Mouse (Mus musculus): ENCODE results near the gene Dcst1. TPM values are rescaled to one million over a fixed set of nuclear protein-coding genes. Genes with fewer than 3 reads are reported as not detected.
A peak's percentile ranks its signal among the peaks of the same experiment; 100 is the strongest.

The Dcst1 gene
- 1 to 10 TPM in 1 of 2 experiments, under 1 TPM in 1; 0.59 to 1.1 TPM for polyA plus RNA-seq (2017; shearing (Covaris generic))

- no peak for ATAC-seq
Measured at GRCm38 (mm10) chr3:89365153-89365485, at the start of gene Dcst1. Gene Dcst1 (minus strand): TSS chr3:89365253.

GRCm38 (mm10) chr3:89411490-89412393 is 46.7 kb upstream of the Dcst1 start, which contains the start of gene Flad1:
Gene Flad1 (minus strand): TSS chr3:89411870.
- peak; percentile 100 for ATAC-seq

DNA sequence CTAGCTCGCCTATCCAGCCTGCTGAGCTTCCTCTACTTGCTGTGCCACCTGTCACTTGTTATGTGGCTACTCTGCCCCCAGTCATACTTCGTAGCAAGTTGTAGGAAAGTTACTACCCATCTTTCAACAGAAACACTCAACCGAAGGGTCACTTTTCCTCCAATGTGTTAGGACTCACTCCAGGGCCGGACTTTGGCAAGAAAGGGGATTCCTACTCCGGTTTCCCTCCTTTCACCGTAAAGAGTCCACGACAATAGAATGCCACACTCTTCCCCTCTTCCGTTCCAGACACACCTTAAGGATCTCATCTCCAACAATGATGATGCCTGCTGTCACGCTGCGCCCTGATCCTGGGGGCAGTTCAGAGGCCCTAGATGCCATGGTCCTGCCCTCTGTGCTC is 45.8 kb upstream of the Dcst1 start:
- ATAC-seq, result no peak

GRCm38 (mm10) chr3:89409701-89410100 is 44.6 kb upstream of the Dcst1 start:
- ATAC-seq, result no peak

DNA sequence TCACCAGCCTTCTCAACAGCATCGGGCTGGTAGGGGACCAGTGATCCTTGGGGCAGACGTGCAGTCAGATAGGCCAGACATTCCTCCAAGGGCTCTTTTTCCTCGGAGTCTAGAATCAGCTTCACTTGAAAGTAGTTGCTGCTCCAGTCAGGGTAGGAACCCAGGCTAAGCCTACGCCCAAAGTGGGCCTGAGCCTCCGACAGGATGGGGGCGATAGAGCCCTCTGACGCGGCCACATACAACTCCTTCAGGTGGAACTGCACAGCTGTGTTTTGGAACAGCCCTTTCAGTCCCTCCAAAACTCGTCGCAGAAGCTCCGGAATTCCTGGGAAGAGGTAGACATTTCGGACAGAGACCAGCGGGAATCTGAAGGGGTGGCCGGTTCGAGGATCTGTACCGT is 43.4 kb upstream of the Dcst1 start:
- ATAC-seq, result no peak

DNA sequence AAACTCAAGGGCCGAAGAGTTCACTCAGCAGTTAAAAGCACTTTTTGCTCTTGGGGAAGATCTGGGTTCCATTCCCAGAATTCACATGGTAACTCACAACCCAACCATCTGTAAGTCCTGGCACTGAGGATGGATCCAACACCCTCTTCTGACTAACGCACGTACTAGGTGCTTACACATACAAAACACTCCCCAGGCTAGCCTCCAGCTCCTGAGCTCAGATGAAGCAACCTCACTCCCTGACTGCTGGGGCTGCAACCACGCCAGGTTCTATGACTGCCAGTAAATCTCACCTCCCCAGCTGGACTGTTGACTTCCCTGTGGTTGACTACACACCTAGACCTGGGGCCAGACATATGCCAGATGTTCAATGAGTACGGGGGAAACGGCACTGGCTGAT is 41.8 kb upstream of the Dcst1 start:
- ATAC-seq, result no peak

DNA sequence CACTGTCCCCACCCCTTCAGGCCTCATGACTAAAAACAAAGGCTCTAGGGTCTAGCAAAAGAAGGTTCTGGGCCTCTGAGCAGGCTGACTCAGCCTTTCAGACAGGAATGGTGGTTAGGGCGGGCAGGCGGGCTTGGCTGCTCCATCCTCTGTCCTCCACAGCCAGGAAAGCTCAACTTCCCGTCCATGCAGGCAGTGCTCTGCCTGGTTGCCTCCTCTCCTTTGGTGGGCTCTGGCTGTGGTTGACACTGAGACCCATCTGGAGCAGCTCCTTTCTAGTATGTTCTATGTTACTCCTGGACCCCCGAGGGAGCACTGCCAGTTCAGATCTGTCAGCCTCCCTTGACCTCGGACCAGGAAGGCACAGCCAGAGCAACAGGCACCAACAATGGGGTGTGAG is 37.6 kb upstream of the Dcst1 start, which contains the start of gene Lenep:
Gene Lenep (minus strand): TSS at position 101 of the 400 bp plus-strand sequence.
- no peak for ATAC-seq

- ATAC-seq, result no peak
Measured at GRCm38 (mm10) chr3:89401329-89401728, 36.3 kb upstream of the Dcst1 start.

DNA sequence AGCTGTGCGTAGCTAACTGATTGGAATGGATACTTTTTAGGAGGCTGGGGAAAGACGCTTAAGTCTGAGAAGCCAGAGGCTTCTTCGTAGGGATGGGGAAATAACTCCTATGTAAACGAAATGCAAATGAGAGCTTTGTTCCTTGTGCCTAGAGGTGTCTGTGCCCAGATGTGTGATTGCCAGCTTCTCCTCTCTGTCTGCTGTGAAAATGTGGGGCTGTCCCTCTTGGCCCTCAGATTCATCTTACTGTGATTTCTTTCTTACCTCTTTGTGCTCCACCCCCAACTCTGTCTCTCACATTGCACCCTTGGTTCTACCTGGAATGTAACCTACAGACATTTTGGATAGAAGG is 31.6 kb upstream of the Dcst1 start:
- no peak for ATAC-seq

GRCm38 (mm10) chr3:89395806-89396653 is 31.0 kb upstream of the Dcst1 start:
- no peak for ATAC-seq

- no peak for ATAC-seq
Measured at GRCm38 (mm10) chr3:89395419-89395805, 30.4 kb upstream of the Dcst1 start.

GRCm38 (mm10) chr3:89394894-89395256 is 29.8 kb upstream of the Dcst1 start:
- no peak for ATAC-seq

- ATAC-seq, result peak; percentile 13
Measured at GRCm38 (mm10) chr3:89394006-89394893, 29.2 kb upstream of the Dcst1 start, which contains the start of gene Zbtb7b. Gene Zbtb7b (minus strand): TSS chr3:89394776.

DNA sequence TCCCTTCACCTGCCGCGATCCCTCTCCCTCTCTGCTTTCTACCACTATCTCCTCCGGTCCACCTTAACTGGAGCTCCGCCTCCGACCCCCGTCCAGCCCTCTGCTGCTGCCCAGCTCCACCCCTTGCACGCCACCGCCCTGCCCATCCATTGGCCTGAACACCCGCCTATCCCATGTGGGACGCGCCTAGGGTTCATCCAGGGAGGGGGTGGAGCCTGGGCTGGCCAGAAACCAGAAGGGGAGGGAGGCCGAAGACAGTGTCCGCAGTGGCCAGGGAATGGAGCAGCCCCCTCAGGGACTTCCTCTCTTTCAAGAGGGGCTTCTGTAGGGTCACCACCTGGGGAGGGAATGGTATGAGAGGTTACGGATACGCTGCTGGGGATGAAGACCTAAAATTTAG is 28.6 kb upstream of the Dcst1 start:
- ATAC-seq, result peak; percentile 78

DNA sequence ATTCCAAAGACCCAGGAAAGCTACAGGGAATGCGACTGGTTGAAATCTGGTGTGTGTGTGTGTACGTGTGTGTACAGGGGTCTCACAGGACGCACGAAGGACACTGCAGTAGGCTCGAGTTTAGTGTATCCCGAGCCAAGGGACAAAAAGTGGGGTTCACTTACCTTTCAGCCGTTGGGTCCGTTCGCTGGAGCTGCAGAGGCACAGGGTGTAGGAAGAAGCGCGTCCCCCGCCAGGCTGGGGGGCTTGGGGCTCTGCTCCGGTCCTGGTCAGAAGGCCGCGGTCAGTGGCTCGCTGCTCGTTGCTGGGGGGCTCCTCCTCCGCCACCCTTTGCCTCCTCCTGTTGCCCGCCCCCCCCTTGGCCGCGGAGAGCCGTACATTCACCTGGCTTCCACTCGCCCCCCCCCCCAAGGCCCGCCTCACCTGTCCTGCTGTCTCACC is 27.8 kb upstream of the Dcst1 start:
- ATAC-seq, result no peak

DNA sequence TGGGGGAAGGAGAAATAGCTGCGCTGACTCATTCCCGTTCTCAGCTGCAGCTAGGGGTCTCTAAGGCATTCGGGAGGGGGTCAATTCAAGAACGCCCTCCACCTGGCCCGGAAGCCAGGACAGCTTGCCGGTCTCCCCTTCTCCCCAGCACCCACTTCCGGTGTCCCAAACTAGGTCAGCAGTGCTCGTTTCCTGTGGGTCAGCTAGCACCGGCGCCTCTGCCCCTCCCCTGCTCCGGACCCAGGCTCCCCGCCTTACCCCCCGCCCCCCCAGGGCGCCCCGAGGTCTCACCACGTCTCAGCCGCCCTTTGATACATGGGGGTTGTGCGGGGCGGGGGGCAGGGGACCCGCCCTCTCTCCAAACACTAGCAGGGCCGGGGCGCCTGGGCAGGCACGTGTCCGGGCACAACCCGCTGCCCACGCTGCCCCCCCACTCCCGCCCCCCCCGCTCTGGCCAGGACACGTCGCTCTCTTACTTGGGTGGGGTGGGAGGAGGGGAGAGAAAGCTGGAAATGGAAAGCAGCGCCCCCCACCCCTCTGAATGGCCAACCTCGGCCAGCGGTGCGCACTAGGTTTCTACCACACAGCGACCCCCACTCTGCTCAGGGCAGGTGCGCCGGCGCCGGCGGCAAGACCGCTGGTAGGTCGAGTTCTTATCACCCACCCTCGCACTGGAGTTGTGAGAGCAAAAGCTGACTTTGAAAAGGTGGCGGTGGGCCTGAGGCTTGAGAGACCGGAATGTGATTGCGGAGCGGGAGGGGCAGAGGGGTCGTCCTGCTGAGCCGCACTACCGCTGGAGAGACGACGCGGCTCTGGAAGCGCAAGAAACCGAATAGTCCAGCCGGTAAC is 26.8 kb upstream of the Dcst1 start:
- ATAC-seq, result no peak

GRCm38 (mm10) chr3:89390699-89391662 is 25.9 kb upstream of the Dcst1 start:
- no peak for ATAC-seq

DNA sequence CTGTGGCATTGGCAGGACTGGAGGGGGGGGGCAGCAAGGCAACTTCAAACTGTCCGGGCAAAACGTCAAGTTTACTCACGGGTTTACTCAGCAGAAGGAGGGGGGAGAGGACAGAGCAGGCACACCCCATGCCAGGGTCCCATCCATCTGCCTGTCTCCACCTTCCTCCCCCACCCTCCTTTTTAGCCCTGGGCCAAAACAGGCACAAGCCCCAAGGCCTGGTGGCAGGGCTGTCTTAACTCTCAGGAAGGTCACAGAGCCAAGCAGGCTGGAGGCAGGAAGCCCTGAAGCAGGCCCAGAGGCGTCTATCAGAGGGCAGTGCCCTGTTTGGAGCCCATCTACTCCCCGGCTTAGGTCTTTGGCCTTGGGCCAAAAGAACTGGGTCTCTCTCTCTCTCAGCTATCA is 25.1 kb upstream of the Dcst1 start:
- no peak for ATAC-seq

- peak; percentile 56 for ATAC-seq
Measured at GRCm38 (mm10) chr3:89388901-89389740, 24.1 kb upstream of the Dcst1 start.
